Mouse (Mus musculus) thymus, postnatal 25 days (tissue): ENCODE data around the gene Utrn.

Experiments
- DNase-seq: peaks from one replicate; pipeline ENCODE4 v3.0.0; 2022

Utrn gene

DNA sequence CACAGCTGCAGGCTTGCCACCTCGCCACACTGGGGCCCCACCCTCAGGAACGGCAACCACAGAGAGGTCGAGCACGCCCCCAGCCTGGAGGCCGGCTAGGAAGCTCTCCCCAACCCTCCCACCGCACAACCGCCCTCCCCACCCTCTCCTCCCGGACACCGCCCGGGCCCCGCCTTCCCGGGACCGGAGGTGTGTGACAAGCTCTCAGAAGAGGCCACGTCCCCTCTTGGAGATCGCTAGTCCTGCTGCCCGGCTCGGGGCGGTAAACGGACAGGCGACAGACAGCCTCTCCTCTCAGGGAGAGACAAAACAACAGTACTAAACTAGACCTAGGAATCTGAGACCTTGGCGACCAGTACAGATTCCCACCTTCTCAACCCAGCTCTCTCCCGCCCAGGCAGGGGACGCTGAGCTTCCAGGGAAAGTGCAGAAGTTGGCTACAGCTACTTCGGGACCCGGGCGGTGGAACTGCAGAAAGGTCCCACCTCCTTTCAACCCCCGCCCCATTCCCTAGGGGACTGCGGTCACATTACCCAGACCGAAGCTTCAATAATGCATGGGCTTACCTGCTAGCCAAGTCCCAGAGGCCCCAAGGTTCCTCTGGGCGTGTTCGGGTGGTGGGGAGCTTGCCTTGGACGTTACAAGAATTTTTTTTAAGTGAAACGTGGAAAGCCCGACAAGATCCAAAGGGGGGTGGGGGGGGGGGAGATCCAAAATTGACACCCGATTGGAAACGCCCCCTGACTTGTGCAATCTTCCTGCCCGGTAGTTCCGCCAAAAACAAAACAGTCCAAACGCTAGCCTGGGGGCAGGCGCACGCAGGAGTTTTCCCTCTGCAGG, 756 bp downstream of the Utrn start:
- peak; percentile 67 for DNase-seq

DNA sequence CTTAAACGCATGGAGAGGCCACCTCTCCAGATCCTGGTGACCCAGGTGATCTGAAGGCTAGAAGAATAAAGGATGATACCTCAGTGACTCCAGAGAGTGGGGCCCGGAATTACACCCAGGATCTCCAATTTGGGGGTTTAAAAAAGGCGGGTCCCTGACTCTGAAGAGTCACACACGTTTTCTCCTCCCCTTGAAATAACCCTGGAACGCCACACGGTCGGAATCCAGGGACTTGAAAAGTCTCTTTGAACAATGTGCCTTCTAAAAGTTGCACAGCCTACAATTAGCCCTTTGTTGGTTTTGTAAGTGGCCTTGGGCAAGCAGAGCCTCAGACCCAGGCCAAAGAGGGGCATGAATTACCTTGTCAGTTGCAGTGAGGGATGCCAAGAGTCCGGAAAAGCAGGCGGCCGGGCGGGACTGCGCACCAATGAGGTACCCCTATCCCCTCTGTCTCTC, 1.4 kb downstream of the Utrn start:
- no peak for DNase-seq

DNA sequence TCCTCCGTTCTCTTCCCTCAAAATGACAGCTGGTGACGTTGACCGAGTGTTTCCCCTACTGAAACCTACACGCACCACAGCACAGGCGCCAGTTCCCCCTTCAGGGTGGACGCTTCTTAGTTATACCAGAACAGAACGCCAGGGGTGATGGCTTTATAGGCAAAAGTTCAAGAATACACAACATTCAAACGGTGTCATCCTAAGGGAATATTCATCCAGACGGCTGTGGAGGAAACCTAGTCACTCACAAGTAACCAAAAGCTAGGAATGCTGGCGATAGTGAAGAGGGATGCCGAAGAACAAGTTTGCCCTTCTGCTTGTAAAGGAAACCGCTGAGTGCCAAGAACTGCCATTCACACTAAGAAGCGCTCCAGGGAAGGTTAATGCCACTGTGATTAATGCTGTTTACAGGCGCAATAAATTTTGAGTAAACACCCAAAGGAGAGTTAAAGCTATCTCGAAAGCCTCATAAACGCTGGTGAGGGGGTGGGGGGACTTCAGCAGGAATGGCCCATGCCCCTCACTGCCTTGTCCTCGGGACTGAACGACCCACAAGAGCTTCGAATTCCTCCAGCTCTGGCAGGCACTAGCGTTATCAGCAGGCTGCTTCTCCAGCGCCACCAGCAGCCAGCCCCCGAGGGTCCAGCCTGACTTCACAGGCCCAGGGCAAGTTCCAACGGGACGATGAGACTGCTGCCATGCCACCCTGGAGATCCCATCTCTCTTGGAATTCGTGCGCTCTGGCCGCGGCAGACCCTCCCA, 2.0 kb downstream of the Utrn start:
- DNase-seq, result peak; percentile 25

DNA sequence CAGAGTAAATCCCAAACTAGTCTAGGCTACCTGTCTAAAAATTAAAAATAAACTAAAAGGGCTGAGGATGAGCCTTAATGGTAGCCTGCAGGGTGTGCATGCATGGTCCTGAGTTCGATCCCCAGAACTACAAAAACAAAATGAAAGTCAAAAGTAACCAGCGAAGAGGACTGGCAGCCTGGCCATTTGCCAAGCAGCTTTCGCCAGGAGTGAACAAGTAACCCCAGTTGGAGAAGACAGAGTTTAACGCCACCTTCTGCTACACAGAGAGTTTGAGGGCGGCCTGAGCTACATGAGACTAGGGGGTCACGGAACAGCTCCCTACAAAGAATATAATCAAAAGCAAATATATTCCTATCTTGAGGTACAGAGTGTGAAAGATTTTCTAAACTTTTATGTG, 4.0 kb downstream of the Utrn start:
- no peak for DNase-seq

DNA sequence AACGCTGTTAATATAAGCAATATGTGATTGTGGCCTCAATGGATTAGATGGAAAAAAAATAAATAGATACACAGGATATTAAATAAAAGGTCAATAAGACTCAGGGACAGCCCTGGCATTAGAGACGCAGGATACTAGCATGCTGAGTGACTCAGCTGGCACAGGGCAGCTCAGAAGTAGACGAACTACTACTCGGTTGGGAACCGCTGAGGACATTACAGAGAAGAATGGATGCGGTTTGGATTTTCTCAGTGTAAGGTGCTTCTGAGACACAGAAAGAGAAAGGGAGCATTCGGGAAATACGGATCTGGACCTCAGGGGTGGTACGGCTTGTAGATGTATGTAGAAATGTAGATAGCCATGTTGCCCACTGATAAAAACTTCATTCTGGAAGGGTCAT, 5.6 kb downstream of the Utrn start:
- DNase-seq, result no peak

DNA sequence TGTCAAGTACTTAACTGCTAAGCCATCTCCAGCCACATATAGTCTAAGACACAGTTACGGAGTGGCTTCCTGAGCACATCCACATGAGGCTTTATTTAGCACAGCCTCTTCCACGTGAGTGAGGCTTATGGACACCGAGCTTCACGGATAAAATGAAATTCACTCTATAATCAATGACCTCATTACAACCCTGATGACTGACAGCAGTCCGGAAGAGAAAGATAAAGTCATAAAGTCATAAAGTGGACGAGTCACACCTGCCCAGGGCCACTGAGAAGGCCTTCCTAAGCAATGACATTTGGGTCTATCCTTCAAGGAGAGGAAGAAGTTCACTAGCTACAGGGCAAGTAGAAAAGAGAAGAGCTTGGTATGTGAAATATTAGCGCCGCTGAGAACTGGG, 7.1 kb downstream of the Utrn start:
- DNase-seq, result no peak

DNA sequence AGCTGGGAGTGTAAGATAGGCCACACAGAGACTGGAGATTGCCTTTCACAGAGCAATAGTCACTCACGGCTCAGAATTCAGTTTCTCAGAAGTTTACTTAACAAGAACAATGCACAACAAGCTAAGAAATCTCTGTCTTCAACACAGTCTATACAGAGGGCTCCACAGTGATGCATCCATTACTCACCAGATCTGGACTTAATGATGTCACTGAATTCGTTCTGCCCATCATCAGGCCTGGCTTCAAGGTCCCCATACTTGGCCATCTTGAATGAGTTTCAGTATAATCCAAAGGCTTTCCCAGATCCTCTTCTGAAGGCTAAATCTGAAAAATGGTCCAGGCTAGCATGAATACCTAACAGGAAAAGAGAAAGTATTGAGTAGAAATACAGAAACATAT, 7.8 kb downstream of the Utrn start:
- no peak for DNase-seq

DNA sequence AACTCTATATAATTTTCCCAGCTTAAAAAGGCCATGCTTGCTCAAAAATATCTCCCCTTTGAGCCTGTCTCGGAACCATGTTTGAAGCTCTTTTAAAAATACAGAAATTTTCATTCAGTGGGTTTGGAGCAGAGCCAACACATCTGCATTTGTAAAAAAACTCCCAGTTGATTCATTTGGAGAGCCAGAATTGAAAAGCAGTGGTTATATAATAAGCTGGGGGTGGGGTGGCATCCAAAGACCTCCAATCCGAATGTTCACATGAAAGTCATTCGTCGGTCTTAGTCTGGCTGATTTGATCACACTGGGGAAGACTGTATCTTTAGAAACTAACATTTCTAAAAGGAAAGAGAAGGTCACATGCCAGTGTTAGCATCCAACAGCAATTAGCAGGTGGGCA, 8.4 kb downstream of the Utrn start:
- DNase-seq, result no peak

DNA sequence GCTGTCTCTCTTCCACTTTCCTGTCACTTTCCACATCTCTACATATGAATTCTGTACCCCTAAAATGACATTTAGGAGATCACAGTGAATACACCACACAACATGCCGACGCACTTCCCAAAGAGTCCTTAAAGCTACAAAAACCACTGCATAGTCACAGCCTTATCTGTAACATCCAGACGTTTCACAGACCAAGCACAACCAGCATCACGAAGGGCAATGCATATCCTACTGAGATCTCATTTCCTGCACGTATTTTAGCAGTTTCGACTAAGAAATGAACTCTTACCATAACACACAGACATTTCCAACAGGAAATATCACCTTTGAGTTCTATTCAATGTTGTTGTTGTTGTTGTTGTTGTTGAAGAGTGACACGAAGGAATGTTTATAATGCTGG, 8.8 kb downstream of the Utrn start:
- DNase-seq, result no peak

DNA sequence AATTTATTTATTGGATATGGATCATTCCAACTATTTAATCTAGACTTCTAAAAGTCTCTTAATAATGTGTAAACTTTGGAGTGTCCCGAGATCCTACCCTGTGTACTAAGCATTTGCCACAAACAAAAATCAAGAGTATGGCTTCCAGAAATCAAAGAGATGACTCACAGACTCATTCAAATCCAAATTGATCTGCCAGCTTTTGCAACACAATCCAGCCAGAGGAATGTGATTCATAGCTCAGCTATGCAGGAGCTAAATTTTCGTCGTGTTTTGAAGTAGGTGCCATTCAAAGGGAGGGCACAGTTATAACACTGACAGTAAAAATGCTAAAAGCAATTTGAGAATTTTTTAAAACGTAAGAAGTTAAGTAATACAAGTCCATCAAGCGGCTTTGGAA, 11.1 kb downstream of the Utrn start:
- no peak for DNase-seq

DNA sequence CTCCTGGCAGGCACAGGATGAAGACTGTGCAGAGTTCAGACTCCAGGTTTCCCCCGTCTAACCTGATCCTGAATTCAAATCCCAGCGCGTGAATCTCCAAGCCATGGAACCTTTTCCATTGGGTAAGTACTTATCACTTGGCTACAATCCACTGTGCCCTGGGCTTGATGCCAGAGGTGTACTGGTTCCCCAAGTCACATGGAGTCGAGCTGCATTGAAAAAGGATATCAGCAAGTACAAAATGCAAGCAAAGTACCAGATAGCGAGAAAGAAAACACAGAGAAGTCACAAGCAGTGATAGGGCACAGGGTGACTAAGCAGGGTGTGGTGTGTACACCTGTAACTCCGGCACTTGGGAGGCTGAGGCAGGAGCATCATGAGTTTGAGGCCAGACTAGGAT, 14.9 kb downstream of the Utrn start:
- DNase-seq, result no peak

DNA sequence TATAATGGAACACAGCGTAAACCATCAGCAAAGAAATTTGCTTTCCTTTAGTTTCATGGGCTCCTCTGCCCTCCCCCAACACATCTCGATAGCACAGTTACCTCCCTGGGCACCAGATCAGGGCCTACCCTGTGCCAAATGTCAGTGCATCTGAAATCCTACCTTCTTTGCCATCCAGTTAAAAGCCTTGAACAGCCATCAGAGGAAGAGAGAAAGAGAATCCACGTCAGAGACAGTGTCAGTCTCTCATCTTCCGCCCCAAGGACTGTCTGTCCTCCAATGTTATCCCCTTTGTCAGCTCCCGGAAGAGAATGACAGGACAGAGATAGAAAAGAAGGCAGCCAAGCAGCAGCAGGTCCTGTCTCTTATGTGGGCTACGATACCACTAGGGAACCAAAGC, 15.4 kb downstream of the Utrn start:
- DNase-seq, result no peak

DNA sequence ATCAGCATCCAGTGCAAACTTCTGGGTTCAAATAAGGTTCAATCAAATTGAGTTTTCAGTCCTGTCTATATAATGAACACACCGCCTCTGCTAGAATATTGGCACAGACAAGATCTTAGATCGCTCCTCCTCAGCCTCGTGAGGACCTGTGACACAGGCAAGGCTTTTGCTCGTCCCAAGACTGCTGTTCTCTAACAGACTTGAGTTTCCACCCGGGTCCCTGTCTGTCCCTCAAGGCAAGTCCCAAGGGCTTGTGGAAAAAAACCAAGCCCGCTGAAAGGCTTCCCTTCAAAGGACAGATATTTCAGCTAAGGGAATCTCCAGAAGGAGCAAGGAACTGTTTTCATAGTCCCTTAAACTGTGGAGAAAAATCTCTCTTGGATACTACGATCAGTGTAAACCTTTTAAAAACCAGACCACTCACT, 16.0 kb downstream of the Utrn start:
- DNase-seq, result no peak

DNA sequence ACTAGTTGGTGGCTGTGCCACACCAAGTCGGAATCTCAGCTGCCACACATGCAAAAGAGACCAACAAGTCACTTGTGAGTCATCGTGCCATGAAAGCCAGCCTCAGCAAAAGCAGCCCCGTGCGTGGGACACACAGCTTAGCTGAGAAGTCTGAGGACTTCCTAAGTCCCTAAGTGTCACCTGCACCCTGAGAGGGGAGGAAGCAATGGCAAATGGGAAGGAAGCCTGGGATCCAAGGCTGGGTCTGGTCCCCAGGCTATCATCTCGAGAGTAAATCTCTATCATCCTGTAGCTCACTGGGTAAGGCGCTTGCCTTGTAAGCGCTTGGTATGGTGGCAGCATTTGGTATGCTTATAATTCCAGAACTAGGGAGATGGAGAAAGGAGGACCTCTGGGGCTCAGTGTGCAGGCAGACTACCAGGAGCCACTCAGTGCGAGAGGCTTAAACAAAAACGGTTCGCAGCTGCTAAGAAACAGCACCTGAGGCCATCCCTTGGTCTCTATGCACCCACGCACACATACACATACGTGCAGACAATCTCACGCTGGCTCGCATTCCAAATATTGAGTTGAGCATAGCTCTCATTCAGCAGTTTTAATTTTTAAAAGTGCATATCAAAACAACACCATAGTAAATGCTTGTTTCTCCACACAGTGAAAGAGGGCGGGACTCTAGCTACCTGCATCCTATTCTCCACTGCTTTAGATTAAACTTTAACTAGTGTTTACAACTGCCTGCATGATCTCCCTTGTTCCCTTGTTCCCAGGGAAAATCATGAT, 16.6 kb downstream of the Utrn start:
- no peak for DNase-seq

DNA sequence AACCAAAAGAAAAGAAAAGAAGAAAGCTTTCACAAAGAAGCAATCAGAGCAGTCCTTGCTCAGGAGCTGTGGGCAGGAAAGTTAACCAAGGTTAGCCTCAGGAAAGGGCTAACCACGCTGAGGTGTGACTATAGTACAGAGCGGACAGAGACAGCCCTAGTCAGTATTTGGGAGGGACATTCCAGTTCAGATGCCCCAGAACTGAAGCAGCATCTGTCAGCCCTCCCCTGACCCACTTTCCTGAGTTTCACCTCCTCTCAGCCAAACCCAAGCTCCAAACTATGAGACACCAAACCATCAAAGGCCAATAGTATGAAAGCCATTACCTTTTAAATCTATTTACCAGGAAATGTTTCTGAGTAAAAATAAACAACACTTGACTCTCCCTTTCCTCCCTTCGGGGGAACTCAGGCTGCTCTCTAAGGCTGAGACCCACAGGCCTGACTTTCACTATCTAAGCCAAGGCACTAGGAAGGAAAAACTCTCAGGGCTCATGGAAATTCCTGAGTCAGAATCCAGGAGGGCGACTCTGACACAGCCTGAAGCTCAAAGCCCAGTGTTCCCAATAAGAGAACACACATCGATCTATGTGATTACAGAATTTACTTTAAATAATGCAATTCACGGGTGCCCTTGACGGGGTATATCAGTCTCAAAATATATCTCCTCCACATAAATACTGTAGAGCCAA, 18.2 kb downstream of the Utrn start:
- no peak for DNase-seq

DNA sequence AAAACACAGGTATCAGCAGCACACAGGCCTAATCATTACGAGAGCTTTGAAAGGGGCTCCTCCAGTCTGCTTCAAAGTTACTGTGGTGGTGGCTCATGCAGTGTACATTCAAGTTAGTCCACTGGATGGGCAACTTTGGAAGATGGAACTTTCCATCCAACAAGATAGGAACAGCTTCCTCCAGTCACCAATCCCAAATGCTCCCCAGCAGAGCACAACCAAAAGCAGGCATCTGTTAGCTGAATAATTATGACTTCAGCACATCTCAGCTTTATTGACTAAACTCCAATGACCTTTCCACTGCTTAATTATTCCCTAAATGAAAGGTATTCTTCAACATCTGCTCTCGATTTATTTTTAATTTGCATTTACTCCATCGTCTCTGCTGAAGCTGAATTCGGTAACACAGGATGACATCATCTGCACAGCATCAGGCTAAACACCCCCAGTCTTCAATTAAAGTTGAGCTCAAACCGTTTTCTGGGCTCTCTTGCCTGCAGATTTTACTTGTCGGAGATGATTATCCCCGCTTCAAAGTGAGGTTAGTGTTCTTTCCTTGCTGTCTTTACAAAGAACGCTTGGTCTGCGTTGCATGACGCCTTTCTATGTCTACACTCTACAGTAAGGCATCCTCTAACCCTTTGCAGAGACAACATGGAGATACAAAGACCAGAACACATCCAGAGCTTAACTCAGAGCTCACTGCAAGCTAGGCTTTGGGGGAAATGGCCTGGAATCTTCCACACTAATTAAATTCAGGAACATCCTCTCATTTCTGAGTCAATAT, 20.6 kb downstream of the Utrn start:
- no peak for DNase-seq

DNA sequence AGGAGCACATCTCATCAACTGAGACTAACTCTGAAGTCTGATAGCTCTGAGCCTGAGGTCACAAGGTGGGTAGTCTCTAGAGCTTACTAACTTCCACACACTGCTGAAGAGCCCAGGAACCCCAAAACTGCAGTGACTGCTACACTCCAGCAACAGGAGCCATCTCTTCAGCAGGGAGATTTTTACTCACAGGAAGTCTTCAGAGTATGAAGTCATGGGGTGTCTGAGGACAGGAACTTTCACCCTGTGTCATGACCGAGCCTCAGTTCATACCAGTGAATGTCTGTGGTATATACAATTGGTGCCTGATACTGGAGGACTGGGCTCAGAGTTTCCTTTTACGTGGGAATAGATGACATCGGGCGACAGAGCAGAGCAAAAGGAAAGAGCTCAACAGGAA, 26.6 kb downstream of the Utrn start:
- DNase-seq, result no peak

DNA sequence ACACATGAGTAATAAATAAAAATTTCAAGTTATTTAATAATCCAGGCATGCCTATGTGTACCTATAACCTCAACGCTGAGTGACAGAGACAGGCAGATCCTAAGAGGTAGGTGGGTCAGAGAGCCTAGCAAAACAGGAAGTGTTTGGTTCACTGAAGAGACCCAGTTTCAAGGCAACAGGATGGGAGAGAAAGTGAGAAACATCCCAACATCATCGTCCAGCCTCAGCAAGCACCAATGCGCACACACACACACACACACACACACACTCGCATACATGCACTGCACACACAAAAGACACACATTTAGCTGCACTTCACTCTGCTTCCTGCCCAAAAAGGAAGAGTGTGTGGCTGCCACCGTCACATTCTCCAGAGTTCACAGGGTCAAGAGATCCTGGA, 27.7 kb downstream of the Utrn start:
- peak; percentile 19 for DNase-seq

DNA sequence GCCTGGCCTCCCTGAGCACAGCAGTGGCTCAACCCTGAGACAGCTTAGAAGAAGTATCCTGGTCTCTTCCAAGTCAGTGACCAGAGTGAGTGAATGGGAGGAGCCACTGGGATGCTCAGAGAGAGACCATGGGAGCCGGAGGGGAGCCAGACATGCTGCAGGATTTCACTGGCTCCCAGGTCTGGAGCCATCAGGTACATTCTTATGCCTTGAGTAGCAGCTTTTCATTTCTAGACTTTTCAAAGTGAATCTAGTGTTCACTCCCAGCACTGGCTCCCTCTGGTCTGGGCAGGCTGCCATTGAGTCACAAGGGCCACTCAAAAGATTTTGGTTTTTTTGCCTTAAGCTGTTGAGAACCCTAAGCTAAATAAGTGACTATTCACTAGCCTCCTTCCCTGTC, 31.5 kb downstream of the Utrn start:
- DNase-seq, result no peak

DNA sequence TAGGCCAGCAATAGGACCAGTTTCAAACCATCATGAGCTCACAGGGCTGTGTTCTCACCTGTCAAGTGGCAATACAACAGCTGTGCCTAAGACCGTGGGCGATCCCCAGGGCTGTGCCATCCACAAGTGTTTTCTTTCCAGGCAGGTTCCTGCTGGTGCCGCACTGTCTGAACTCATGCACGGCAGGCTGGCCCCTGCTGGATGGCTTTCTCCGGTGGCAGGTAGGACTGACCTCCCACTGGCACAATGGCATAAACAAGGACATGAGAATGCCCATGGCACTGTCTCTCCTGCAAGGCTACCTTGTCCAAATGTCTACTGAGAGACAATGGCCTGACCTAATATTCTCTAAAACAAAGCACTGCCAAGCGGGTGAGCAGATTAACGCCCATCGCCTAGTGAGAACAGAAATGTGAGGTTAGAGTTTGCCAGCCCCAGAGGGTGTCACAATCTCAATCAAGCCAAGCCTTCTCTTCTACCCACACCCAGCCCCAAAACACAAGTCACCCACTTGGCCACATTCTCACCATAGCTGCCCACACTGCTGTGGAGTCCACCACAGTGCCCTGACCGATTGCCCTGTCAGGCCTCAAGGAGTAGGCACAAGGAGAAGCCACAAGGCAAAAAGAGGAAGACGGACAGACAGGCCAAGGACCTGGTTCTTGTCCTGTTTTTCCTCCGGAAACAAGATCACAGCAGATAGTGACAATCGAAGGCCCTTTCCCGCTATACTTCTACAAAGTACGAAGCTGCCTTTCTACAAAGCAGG, 32.9 kb downstream of the Utrn start:
- DNase-seq, result no peak

DNA sequence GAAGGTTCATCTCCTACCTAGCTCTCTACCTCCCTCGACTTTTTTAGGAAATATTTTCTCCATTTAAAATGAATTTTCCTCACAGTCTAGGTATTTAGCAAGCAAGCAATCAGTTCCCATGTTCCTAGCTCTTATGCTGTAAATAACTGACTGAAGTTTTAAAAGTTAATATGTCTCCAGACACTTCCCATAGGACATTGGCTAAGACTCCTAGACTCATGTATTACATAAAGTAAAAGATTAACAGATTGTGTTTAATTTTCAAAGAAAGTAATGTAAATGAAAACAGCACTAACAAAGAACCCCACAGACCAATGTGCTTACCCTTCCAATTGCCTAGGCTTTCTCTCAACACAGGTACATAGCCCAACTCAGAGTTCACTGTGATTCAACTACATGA, 35.0 kb downstream of the Utrn start:
- no peak for DNase-seq
